Mouse (Mus musculus): ENCODE measurements around the gene Wrap73.

DNA sequence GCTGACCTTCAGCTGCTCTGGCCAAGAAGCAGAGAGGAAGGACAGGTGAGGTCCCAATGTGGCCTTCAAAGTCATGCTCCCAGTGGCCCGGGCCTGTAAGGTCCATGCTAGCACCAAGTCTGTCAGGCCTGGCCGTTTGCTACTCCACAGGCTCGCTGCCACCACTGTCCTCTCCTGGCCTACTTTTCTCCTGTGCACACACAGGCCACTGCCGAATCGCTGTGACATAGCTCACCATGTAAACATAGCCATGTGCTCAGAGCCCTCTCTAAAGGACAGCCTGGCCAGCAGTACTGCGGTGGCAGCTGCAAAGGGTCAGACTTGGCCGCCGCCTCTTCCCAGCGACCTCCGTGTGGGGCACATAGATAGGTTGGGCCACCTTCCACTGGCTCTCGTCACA, 11.9 kb downstream of the Wrap73 start:
- TF ChIP-seq CTCF (conservative IDR thresholded peaks at IDR 0.05; ENCODE audit: insufficient read depth, insufficient read length, low read depth, low read length) (no peak), POLR2A (IDR thresholded peaks at IDR 0.05; ENCODE audit: low read depth, low read length) (no peak)
